Mouse (Mus musculus) small intestine, adult 2 months (tissue): Measurements from ENCODE around the gene BC049730.

Experiments used
- CTCF ChIP-seq: fragments of 200-500 bp; IDR thresholded peaks from 2 replicates; pipeline ENCODE4 v1.5.1; 2012; ENCODE audit warnings: low read depth, mild to moderate bottlenecking, control low read depth, inconsistent platforms, low read length, moderate library complexity, mixed read lengths; ENCODE audit not compliant: insufficient replicate concordance, insufficient read length; ENCODE audit errors: extremely low read depth
- POLR2A ChIP-seq: fragments of 200-500 bp; IDR thresholded peaks from 2 replicates; pipeline ENCODE4 v1.6.1; 2012; ENCODE audit warnings: low read depth, mild to moderate bottlenecking, control low read depth, inconsistent platforms, low read length, moderate library complexity

GRCm38 (mm10) chr7:24760211-24760610 lies 51.2 kb downstream of the BC049730 start, which contains the start of gene Cd177:
- TF ChIP-seq CTCF (no peak), POLR2A (no peak)
